Mouse (Mus musculus) cerebral cortex, adult 2 months (tissue): ENCODE data around the gene Ephb1.

ENCODE experiments used
- WGBS: fragments of 180-500 bp; shearing (Covaris S2); methylation state at CpG from one replicate; pipeline ENCODE4 v1.1.7; 2018; 5-methylcytosine and 5-hydroxymethylcytosine counted together

Ephb1 gene

DNA sequence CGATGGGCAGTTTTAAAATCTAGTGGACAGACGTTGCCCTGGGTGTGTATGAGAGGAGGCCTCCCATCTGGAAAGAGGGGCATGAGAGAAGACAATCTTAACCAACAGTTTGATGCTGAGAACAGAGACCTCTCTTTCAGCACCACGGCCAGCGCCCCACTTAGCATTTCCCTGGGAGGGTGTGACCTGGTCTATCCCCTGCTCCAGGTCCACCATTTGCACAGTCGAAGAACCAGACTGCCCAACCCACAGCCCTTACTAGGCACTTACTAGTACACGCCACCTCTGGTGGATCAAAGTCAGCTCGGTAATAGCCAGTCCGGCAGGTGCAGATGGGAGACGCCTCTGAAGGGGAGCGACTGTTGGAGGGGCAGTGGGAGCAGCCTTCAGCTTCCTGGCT, 287.9 kb downstream of the Ephb1 start:
- WGBS, result 87% methylated on average over 10 of the region's 10 CpGs

DNA sequence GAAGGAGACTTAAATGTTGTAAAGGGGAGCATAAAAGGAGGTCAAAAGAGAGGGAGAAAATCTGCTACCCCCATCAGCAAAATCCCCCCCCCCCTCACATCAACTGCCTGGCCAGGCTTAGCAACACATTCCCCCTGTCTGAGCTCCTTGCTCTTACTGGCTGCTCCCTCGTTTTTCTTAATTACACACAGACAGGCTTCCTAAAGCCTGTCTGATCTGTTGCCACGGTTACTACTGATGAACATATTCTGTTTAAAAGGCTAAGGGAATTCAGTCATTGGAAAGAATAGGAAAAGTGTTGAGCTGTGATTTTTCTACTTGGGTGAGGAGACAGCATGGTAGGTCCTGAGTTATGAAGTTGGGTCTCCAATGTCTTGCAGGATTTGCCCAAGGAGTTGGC, 308.6 kb downstream of the Ephb1 start:
- WGBS, result 39% methylated on average over 2 of the region's 2 CpGs

DNA sequence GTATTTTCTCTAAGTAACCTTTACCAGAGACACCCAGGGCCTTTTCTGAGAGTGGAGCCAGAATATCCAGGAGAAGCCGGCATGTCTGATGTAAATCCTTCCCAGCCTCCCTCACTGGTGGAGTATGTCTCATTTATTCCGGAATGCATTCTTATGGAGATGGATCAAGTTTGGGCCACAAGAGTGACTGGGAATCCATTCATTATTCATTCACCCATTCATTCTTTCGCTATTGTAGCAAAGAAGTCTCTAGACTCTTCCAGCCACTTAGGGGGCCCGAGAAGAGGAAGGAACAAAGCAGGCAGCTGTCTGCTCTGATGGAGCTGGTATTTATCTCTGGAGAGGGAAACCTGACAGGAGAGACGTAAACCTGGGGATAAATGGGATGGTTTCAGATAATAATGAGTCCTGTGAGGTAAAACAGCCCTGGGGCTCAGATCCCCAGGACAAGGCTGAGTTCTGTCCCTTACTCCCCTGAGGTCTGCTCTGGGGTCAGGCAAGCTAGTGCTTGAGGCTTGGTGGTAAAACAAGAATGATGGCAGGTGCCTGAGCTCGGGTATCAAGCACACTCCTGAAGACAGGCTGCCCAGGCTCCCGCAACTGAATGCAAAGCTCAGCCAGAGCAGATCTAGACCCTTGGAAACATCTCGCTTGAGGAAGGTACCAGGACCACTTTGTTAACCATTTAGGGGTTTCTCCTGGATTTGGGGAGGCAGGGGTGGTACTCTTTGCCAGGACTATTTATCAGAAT, 309.2 kb downstream of the Ephb1 start:
- WGBS, result 75% methylated on average over 8 of the region's 8 CpGs

DNA sequence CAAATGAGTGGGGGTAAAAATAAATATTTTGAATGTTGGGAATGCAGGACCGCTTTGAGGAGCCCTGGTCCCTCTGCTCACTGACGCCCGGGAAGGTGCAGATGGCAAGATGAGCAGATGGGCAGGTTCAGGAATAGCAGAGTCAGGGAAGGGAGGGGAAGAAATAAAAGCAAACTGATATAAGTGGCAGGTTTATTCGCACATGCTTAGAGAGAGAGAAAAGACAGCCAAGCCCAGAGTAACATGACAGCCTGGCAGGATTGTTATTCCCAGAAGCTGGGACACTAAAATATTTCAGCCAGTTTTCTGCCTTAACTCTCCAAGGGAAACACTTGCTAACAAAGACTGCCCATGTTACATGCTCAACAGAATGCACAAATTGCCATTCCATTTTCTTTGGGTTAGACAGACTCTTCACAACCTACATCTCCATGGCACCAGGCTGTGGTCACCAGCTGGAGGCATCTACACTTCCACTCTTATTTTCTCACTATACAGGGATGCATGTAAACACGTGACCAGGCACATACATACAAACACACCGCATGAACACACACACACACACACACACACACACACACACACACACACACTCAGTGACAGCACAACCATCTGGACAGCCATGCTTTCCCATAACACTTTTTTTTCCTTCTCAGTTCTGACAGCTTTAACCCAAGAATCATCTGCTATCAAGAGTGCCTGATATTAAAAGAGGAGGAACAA, 315.3 kb downstream of the Ephb1 start:
- WGBS, result 55% methylated on average over 6 of the region's 6 CpGs

DNA sequence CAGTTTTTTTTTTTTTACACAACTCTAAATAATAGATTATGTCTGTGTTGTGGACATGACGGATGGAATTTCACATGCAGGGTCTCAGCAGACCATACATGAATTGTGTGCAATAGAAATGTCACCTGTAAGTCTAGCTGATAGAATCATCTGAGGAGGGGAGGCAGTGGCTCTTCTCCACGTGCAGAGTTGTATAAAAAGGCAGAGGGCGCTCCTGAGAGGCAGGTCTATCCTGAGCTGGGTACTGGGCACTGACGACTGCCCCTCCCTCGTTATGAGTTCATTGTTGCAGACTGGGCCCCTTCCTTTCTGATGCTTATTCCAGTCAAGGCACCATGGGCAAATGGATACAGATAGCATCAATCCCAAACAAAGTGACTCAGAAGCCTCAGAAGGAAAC, 318.4 kb downstream of the Ephb1 start:
- 59% methylated on average over 5 of the region's 5 CpGs for WGBS

GRCm38 (mm10) chr9:102033231-102033630, 321.3 kb downstream of the Ephb1 start:
- WGBS, result 82% methylated on average over 5 of the region's 5 CpGs

- 64% methylated on average over 8 of the region's 8 CpGs for WGBS
These were observed 322.1 kb downstream of the Ephb1 start for GRCm38 (mm10) chr9:102032376-102032775.

GRCm38 (mm10) chr9:102029661-102030060, 324.8 kb downstream of the Ephb1 start:
- WGBS, result 75% methylated on average over 7 of the region's 7 CpGs

- 64% methylated on average over 2 of the region's 2 CpGs for WGBS
These were observed 328.4 kb downstream of the Ephb1 start for GRCm38 (mm10) chr9:102026136-102026535.

GRCm38 (mm10) chr9:102025141-102025540, 329.4 kb downstream of the Ephb1 start:
- WGBS, result 89% methylated on average over 6 of the region's 6 CpGs

DNA sequence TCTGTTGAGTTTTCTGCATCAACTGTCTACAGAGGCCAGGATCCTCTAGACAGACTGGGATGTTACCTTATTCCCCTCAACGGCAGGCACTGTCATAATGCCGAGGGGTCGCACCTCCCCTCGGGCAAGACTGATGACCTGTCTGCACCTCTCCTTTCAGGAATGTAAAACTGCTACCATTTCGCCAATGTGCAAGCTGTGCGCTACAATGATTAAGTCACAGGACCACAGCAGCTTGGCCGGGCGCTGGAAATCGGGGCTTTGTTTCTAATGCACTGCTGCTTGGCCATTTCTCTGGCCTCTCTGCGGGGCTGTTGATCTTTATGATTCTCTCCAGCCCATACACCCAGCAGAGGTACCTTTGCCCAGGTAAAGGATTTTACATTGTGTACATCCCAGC, 346.8 kb downstream of the Ephb1 start:
- 92% methylated on average over 10 of the region's 10 CpGs for WGBS

- WGBS, result 51% methylated on average over 2 of the region's 2 CpGs
These were observed 348.0 kb downstream of the Ephb1 start for GRCm38 (mm10) chr9:102006539-102006938.

DNA sequence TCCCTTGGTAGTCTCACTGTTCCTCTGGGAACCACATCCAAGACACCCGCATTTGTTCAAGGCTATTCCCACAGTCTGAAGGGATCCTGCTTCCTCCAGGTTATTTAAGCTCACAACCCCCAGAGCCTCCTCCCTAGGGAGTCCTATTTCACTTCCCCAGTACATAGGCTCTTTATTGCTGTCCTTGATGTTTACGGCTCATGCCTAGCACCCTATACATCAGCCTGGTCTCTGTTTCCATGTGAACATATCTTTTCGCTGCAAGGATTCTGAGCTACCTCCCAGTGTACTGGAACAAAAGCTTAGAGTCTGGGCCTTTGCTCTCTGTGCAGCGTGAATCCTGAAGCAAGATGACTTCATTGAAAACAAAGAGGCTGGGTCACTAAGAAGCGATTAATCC, 351.6 kb downstream of the Ephb1 start:
- 82% methylated on average over 5 of the region's 5 CpGs for WGBS

DNA sequence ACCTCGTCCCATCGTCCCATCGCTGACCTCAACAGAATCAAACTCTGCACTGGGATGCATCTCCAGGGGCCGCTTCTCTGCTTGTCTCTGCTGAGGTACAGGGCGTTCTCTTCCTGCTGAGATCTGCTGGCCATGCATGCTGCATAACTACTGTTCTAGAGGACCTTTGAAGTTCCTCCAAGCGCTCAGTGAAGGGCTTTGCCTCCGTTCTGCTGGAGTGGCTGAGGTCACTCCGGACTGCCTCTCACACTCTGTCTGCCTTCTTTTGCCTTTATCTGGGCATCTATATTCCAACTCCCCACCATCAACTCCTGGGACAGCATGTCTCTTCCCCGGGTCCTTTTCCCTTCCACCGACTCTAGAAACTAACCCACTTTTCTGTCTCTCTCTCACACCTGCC, 352.3 kb downstream of the Ephb1 start:
- 81% methylated on average over 10 of the region's 10 CpGs for WGBS

DNA sequence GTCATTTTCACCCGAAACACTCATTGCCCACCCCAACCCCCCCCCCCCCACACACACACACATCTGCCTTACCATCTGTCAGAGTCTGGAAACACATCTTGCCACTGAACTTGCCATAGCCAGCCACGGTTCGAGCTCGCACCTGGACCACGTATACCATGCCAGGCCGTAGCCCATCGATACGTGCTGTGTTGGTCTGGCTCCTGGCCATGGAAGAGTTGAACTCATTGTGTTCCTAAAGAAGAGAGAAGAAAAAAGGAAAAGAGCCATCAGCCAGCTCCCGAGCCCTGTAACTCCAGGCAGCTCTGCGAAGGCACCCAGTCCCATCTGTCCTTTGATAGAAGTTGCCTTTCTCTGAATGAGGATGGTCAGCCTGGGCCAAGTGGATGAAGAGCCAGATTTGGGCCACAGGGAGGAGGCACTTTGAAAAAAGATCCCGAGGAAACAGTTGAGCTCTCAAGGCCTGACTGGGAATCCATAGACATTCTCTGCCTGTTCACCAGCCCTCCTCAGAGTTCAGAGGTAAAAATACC, 352.8 kb downstream of the Ephb1 start:
- 79% methylated on average over 11 of the region's 11 CpGs for WGBS

DNA sequence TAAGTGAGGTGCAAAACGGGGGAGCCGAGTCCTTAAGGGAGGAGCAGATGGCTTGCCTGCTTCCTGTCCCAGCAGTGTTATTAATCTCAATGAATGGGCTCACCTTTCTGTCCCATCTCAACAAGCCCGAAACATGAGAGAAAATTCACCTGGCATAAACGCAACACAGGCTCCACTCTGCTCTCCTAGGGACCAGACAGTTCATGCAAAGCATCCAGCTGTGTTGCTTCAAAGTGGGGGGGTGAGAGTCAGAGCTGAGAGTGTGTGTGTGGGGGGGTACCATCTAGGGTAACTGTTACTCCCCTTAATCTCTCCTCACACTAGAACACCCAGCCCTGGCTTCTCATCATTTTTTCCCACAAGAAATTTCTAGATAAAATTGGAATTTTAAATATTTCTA, 354.8 kb downstream of the Ephb1 start:
- 88% methylated on average over 4 of the region's 4 CpGs for WGBS

GRCm38 (mm10) chr9:101996771-101997500, 357.6 kb downstream of the Ephb1 start:
- 68% methylated on average over 16 of the region's 16 CpGs for WGBS

DNA sequence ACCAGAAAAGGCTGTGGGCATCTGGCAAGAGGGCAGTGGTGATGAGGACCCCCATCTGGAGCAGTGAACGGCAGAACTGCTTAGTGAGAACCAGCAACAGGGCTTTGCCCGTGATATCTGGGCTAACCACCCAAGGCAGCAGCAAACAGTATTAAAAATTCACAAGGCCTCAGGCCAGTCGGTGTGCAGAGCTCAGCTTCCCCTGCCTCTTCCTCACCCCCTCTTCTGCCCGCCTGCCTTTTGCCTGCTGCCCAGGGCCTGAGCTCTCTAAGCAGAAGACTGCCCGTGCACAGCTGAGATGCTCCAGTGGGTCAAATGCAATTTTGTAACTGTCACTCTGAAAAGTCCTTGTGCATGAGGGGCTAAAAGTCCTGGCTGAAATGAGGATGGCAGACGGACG, 358.3 kb downstream of the Ephb1 start:
- WGBS, result 90% methylated on average over 7 of the region's 7 CpGs

GRCm38 (mm10) chr9:101995423-101996156, 358.9 kb downstream of the Ephb1 start:
- WGBS, result 82% methylated on average over 10 of the region's 10 CpGs

DNA sequence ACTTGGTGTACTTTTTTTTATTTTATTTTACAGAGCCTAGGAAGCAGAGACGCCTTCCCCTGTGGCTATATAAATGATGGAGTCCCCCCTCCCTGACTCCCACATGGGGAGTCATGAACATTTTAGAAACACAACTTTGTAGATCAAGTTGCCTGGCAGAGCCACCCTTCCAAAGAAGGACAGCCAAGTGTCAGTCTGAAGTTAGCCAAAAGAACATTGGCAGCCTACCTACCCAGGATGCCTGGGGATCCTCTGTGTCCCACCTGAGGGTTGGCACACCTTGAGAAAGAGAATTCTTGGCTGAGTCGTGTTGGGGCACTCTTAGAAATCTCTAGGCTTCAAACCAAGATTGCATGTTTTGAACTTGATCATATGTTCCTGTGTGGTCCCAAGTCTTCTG, 360.4 kb downstream of the Ephb1 start:
- 90% methylated on average over 2 of the region's 2 CpGs for WGBS

GRCm38 (mm10) chr9:101990836-101991235, 363.7 kb downstream of the Ephb1 start:
- WGBS, result 40% methylated on average over 12 of the region's 12 CpGs

- WGBS, result 79% methylated on average over 6 of the region's 6 CpGs
These were observed 364.5 kb downstream of the Ephb1 start for GRCm38 (mm10) chr9:101990032-101990431.
